Mouse (Mus musculus) intestine, embryonic 16.5 days (tissue): ENCODE data around the gene Scaf1. TPM values are rescaled to one million over a fixed set of nuclear protein-coding genes. Genes with fewer than 3 reads are reported as not detected.

Source experiments
- ATAC-seq: fragments of 200-750 bp; cut with Nextera tagmentation; 2 replicates; pipeline ENCODE4 v1.8.0; 2017; ENCODE audit warnings: moderate TSS enrichment, moderate library complexity
- H3K27ac ChIP-seq: fragments of 300-500 bp; sonication (generic); 2 replicates; pipeline ENCODE4 v1.5.1; 2014; ENCODE audit warnings: mild to moderate bottlenecking, low read length
- H3K27me3 ChIP-seq: fragments of 300-500 bp; sonication (generic); replicated peaks from 2 replicates; pipeline ENCODE4 v1.6.1; 2014; ENCODE audit warnings: low read length, control low read depth, mixed read lengths; ENCODE audit not compliant: control insufficient read depth, insufficient read depth
- H3K36me3 ChIP-seq: fragments of 300-500 bp; sonication (generic); 2 replicates; pipeline ENCODE4 v1.6.1; 2014; ENCODE audit warnings: low read length, control low read depth; ENCODE audit not compliant: control insufficient read depth, insufficient read depth
- H3K4me1 ChIP-seq: fragments of 300-500 bp; sonication (generic); 2 replicates; pipeline ENCODE4 v1.6.1; 2014; ENCODE audit warnings: low read length, control low read depth, mixed read lengths; ENCODE audit not compliant: control insufficient read depth, insufficient read depth
- H3K4me2 ChIP-seq: fragments of 300-500 bp; sonication (generic); 2 replicates; pipeline ENCODE4 v1.6.1; 2014; ENCODE audit warnings: low read depth, low read length, control low read depth
- H3K4me3 ChIP-seq: fragments of 300-500 bp; sonication (generic); 2 replicates; pipeline ENCODE4 v1.5.1; 2014; ENCODE audit warnings: mild to moderate bottlenecking, low read length
- H3K9ac ChIP-seq: fragments of 300-500 bp; sonication (generic); 2 replicates; pipeline ENCODE4 v1.6.1; 2014; ENCODE audit warnings: low read depth, low read length
- H3K9me3 ChIP-seq: fragments of 300-500 bp; sonication (generic); 2 replicates; pipeline ENCODE4 v1.6.1; 2016; ENCODE audit warnings: low read length, control low read depth; ENCODE audit not compliant: control insufficient read depth
- WGBS: fragments of 180-500 bp; shearing (Covaris S2); extraction: QIAGEN DNeasy Blood & Tissue Kit; methylation state at CpG from one replicate; pipeline ENCODE4 v1.1.7; 2014; 5-methylcytosine and 5-hydroxymethylcytosine counted together
- polyA plus RNA-seq: library from polyadenylated mRNA; unstranded; fragments of >200 nt; fragmentation: Nextera tagmentation; extraction: Ambion mirVana; gene quantifications from 2 replicates; pipeline ENCODE4 v1.2.1, GENCODE M21; 2015

Gene Scaf1
- polyA plus RNA-seq, 1 experiment from 2014 or later: 20.1 TPM

DNA sequence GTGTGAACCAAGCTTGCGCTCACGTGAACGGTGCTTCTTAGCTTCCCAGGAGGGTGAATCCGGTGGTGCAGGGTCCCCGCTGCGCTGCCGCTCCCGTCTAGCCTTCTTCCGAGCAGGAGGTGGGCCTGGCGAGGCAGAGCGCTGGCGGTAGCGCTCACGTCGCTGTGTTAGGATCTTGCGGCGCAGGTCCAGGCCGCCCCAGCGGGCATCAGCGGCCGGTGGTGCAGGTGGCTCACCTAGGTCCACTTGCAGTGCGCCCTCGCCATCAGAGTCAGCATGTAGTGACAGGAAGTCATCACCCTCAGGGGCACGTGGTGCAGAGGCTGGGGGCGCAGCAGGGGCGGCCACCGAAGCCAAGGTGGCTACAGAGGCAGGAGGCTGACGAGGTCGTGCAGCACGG, 8.3 kb downstream of the Scaf1 start:
- Histone ChIP-seq H3K36me3 (peaks cover 65% of the 10 kb centered on the region), H3K27ac (no peak overlapping the region)
- 92% methylated on average over 30 of the region's 30 CpGs for WGBS

DNA sequence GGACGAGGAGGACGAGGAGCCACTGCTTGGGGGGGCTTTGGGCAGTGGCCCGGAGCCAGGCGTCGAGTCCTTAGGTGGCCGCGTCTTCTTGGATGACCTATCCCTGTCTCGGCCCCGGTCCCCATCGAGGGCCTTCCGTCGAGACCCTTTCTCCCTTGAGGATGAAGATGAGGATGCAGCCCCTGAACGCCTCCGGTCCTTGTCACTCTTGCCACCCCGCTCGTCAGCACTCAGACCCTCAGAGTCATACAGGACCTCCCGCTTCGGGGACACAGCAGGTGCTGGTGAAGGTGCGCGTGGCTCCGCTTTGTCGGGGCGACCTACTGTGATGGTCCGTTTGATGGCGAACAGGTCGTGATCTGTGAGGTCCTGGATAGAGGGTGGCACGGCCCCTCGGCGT, 9.0 kb downstream of the Scaf1 start:
- Histone ChIP-seq H3K36me3 (peaks cover 66% of the 10 kb centered on the region), H3K9ac (no peak overlapping the region), H3K27ac (no peak overlapping the region), H3K4me2 (no peak overlapping the region), H3K4me3 (no peak overlapping the region), H3K4me1 (no peaks in the 10 kb centered on the region), H3K27me3 (no peaks in the 10 kb centered on the region), H3K9me3 (no peaks in the 10 kb centered on the region)
- WGBS: 95% methylated on average over 29 of the region's 29 CpGs
- ATAC-seq: no peak

More for the DNA sequence above, 8.3 kb downstream of the Scaf1 start:
- Histone ChIP-seq H3K9ac (no peak overlapping the region), H3K4me2 (no peak overlapping the region), H3K4me1 (no peaks in the 10 kb centered on the region), H3K4me3 (no peak overlapping the region), H3K9me3 (no peaks in the 10 kb centered on the region), H3K27me3 (no peaks in the 10 kb centered on the region)
- no peak for ATAC-seq

GRCm38 (mm10) chr7:45006503-45006902, 9.7 kb downstream of the Scaf1 start:
- Histone ChIP-seq H3K36me3 (peaks cover 65% of the 10 kb centered on the region), H3K27me3 (no peaks in the 10 kb centered on the region), H3K4me2 (no peak overlapping the region), H3K4me1 (0 out of 2 replicates have a peak, but pooled peaks cover 2% of the 10 kb centered on the region), H3K9ac (no peak overlapping the region), H3K4me3 (no peak overlapping the region), H3K9me3 (no peaks in the 10 kb centered on the region), H3K27ac (no peak overlapping the region)
- 93% methylated on average over 12 of the region's 12 CpGs for WGBS
- ATAC-seq: no peak

GRCm38 (mm10) chr7:45005321-45005992, 10.7 kb downstream of the Scaf1 start:
- no peak for ATAC-seq
- Histone ChIP-seq H3K36me3 (peaks cover 72% of the 10 kb centered on the region), H3K9ac (no peak overlapping the region), H3K4me1 (peaks cover 10% of the 10 kb centered on the region; the same call in 1 of the 2 replicates), H3K27me3 (no peaks in the 10 kb centered on the region), H3K4me2 (no peak overlapping the region), H3K27ac (no peak overlapping the region), H3K4me3 (no peak overlapping the region), H3K9me3 (no peaks in the 10 kb centered on the region)
- 87% methylated on average over 6 of the region's 6 CpGs for WGBS

GRCm38 (mm10) chr7:45004546-45004945, 11.6 kb downstream of the Scaf1 start:
- no peak for ATAC-seq
- no peaks in the 10 kb centered on the region for H3K9me3 ChIP-seq
- no peak overlapping the region for H3K4me3 ChIP-seq
- H3K9ac ChIP-seq: no peak overlapping the region
- H3K27me3 ChIP-seq: no peaks in the 10 kb centered on the region
- no peak overlapping the region for H3K27ac ChIP-seq
- WGBS: 52% methylated on average over 3 of the region's 3 CpGs
- peaks cover 75% of the 10 kb centered on the region for H3K36me3 ChIP-seq
- peaks cover 15% of the 10 kb centered on the region; the same call in 1 of the 2 replicates for H3K4me1 ChIP-seq
- no peak overlapping the region for H3K4me2 ChIP-seq

GRCm38 (mm10) chr7:45002440-45002839, 13.7 kb downstream of the Scaf1 start:
- Histone ChIP-seq H3K9me3 (no peaks in the 10 kb centered on the region), H3K4me2 (no peak overlapping the region), H3K27ac (no peak overlapping the region), H3K9ac (no peak overlapping the region), H3K4me3 (no peak overlapping the region), H3K27me3 (no peaks in the 10 kb centered on the region), H3K36me3 (peaks cover 60% of the 10 kb centered on the region), H3K4me1 (peaks cover 23% of the 10 kb centered on the region)
- ATAC-seq: no peak
- WGBS: 83% methylated on average over 7 of the region's 7 CpGs

DNA sequence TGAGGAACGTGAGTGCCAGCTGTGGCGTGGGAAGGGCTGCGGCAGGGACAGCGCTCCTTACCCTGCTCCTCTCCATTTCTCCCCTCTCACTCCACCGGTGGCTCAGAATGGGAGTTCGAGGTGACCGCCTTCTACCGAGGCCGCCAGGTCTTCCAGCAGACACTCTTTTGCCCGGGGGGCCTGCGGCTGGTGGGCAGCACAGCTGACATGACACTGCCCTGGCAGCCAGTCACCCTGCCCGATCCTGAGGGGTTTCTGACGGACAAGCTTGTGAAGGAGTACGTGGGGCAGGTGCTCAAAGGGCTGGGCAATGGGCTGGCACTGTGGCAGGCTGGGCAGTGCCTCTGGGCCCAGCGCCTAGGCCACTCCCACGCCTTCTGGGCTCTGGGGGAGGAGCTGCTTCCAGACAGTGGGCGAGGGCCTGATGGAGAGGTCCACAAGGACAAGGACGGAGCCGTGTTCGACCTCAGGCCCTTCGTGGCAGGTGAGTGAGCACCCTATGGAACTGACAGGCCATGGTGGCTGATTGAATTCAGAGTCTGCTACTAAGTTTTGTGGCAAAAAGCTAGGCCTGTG, 15.5 kb downstream of the Scaf1 start:
- Histone ChIP-seq H3K9me3 (no peaks in the 10 kb centered on the region), H3K27ac (no peak overlapping the region), H3K9ac (no peak overlapping the region), H3K4me2 (no peak overlapping the region), H3K4me3 (no peak overlapping the region), H3K4me1 (peaks cover 34% of the 10 kb centered on the region), H3K36me3 (peaks cover 46% of the 10 kb centered on the region), H3K27me3 (no peaks in the 10 kb centered on the region)
- 80% methylated on average over 21 of the region's 21 CpGs for whole genome bisulfite sequencing
- no peak for ATAC-seq

DNA sequence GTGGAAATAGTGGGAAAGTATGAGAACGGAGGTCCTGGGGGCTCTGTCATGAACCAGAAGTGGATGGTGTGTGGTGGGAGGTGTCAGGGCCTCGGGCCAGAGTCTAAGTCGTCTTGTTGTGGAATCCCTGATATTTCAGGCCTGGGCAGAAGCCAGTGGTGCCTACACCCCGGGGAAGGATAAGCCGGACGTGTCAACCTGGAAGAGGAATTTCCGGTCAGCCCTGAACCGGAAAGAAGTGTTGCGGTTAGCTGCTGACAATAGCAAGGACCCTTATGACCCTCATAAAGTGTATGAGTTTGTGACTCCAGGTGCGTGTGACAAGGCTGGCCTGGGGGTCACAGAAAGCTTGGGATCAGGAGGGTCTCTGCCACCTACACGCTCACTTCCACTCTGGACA, 16.4 kb downstream of the Scaf1 start:
- ATAC-seq: no peak
- 71% methylated on average over 11 of the region's 11 CpGs for WGBS

GRCm38 (mm10) chr7:44998501-44998955, 17.6 kb downstream of the Scaf1 start, which contains the start of gene Bcl2l12:
Bcl2l12 (minus strand) TSS chr7:44998712.
- Histone ChIP-seq H3K9ac (peak within 1 kb of the TSS; percentile 89), H3K4me2 (peak within 1 kb of the TSS; percentile 91), H3K4me1 (peaks cover 34% of the 10 kb centered on the region), H3K9me3 (no peaks in the 10 kb centered on the region), H3K36me3 (peaks cover 33% of the 10 kb centered on the region), H3K27ac (peak within 1 kb of the TSS; percentile 95), H3K4me3 (peak within 1 kb of the TSS; percentile 73), H3K27me3 (no peaks in the 10 kb centered on the region)
- ATAC-seq: peak; percentile 3; the same call in 1 of the 2 replicates
- WGBS: under 1% methylated on average over 18 of the region's 18 CpGs

More for the DNA sequence above, 16.4 kb downstream of the Scaf1 start:
- Histone ChIP-seq H3K27me3 (no peaks in the 10 kb centered on the region), H3K9ac (peak overlapping the region; percentile 22; the same call in 1 of the 2 replicates), H3K4me3 (no peak overlapping the region), H3K4me2 (no peak overlapping the region), H3K27ac (0 out of 2 replicates have a peak overlapping the region, but pooled peaks have one; percentile 19), H3K36me3 (peaks cover 39% of the 10 kb centered on the region), H3K4me1 (peaks cover 34% of the 10 kb centered on the region), H3K9me3 (no peaks in the 10 kb centered on the region)
